Mouse (Mus musculus): ENCODE measurements around the gene Eri3. TPM values are rescaled to one million over a fixed set of nuclear protein-coding genes. Genes with fewer than 3 reads are reported as not detected.

Eri3 gene
- total RNA-seq, 2 experiments from 2014 or later, result 200 to 214 TPM

DNA sequence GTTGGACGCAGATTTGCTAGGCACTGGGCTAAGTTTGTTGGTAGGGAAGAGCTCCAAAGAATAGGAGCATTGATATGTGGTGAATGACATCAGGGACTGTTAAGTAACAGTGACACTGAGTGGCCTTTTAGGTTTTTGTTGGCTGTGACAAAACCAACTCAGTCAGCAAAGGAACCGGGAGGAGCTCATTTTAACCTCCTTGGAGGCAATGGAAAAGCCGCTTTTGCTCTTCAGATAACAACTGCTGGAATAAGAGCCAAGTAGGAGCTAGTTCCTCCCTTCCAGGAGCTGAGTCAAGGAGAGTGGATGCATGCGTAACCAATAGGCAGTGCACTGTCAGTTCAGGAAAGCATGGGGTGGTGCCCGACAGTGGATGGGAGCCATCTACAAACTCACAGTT lies 20.8 kb downstream of the Eri3 start:
- no peak for DNase-seq (ENCODE audit: low spot score in 2 of 2)

DNA sequence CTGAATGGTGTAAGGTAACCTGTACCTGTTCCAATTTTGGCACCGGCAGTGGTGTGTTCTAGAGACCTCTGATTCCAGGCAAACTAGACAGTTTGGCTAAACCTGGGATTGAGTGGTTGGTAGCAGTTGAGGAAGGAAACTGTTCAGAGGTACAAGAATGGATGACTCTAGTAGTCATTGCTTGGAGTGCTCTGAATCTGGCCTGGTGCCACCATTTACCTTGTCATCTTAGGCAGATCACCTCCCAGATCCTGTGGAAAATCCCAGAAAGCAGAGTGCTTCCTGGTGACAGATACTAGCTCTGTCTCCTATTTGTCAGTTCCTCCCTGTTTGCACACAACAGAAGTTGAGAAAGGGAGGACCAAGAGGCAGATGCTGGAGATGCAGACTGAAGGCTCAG lies 27.4 kb downstream of the Eri3 start:
- DNase-seq (ENCODE audit: low spot score in 2 of 2), result no peak

DNA sequence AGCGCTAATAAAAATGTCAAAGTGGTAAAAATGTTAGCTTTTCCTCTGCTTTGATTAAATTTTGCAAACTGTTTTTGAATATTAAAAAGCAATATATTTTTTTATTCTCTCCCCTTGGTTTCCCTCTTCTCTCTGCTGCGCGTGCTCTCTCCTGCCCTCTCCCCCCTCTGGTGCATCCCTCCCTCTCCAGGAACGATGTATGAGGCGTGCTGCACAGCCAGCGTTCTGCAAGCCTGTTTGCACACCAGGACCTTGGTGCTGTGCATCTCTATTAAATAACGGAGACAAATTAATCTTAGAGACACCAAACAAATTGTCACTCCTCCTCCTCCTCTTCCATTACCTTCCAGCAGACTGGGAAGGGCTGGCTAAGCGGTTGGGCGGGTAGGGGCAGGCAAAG lies 31.5 kb downstream of the Eri3 start:
- no peak for DNase-seq (ENCODE audit: low spot score in 2 of 2)

DNA sequence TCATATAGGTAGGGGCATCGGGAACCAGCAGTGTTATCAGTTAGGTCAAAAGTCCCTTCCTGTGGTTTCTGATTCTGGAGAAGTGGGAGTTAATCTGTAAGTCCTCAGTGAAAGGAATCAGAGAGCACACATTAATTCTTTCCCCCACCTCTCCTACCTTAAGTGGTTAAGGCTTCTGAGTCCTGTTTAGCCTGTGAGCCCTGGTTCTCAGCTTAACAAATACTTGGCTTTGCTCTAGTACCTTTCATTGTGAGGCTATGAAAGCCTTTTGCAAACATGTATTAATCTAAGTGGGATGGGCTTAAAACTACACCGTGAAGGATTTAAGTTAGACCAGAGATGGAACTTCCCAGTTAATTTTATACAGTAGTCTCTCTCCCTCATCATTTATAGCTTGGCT lies 35.8 kb downstream of the Eri3 start:
- DNase-seq (ENCODE audit: low spot score in 2 of 2), result no peak

DNA sequence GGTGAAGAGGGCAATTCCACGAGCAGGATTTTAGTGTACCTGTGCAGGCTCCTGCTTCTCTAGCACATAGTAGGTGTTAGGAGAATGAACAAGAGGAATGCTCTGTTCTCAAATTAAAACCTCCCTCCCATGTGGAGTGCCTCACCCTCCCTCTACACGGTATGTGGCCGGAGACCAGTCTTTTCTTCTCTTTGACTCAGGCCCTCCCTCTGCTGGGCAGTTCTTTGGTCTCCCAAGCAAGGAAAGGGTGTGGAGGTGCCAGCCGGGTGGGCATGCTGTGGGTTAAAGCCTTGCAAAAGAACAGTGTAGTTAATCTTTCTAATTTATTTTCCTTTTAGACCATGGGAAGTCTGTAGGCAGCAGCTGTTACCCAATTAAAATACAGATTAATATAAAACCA lies 37.3 kb downstream of the Eri3 start:
- no peak for DNase-seq (ENCODE audit: low spot score in 2 of 2)

DNA sequence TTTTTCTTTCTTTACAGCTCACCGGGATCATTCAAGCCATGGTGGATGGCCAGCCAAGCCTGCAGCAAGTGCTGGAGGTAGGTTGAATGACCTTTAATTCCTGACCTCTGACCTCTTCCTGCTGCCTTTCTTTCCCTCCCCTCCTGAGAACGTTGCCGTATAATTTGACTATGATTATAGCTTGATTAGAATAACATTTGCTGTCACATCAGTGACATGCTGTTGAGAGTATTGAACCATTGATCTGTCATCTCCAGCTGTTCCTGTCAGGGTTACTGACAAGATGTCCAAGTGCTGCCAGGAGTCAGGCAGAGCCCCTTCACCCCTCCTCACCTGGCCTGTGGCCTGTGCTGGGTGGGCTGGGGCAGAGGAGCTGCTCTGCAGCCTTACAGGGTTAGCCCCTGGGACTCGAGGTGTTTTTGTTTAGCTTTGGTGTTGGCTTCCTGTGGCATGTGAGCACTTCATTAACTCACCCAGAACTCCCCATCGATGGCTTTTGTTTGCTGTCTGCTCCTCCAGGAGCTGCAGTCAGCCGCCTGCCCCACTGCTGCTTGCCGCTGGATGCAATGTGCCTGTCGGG lies 39.0 kb downstream of the Eri3 start:
- DNase-seq (ENCODE audit: low spot score in 2 of 2), result no peak

DNA sequence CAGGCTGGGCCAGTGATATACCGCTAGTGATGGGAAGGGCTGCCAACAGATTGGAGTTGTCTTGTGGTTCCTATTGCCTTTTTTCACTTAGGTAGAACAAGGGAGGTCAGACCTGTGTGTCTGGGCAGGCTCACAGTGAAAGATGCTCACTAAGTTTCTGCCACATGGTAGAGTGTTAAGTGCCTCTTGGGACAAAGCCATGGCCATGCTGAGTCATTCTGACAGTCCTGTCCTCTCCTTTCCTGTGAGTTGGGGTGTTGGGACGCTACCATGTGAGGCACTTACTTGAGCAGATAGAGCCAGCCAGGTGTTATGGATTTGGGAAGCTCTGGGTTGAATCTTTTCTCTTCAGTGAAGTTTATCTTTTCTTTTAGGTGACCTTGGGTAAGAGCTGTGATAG lies 40.6 kb downstream of the Eri3 start:
- no peak for DNase-seq (ENCODE audit: low spot score in 2 of 2)

DNA sequence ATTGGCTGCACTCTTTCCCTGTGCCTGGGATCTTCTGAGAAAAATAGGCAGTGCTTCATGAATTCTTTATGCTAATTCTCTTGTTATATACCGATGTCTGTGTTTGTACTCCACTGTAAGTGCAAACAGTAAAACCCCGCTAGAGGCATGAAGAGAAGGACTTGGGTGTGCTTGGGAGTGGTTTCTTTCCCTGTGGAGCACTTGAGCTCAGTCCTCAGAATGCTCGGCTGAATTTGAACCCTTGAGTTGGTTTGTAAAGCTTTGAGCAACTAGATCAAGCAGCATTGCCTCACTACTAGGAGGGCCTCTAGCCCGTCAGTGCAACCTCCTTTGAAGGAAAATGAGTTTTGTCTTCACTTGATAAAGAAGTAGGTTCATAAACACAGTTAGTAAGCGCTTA lies 42.0 kb downstream of the Eri3 start:
- no peak for DNase-seq (ENCODE audit: low spot score in 2 of 2)

DNA sequence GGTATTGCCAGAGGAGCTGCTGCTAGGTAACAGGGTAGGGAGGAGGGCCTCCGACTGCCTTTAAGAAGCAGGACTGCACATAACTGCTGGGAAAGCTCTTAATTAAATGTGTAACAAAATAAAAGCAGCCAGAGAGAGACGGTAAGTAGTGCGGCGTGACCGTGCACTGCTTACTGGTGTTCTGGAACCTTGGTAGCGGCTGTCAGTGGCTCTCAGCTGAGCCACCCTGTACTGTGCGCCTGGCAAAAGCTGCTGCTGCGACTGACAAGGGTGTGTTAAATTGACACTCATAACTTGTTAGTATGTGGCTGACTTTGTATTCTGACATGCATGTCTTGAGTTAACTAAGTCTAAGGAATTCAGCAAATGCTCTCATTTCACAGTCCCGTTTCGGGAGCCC lies 45.1 kb downstream of the Eri3 start:
- no peak for DNase-seq (ENCODE audit: low spot score in 2 of 2)

DNA sequence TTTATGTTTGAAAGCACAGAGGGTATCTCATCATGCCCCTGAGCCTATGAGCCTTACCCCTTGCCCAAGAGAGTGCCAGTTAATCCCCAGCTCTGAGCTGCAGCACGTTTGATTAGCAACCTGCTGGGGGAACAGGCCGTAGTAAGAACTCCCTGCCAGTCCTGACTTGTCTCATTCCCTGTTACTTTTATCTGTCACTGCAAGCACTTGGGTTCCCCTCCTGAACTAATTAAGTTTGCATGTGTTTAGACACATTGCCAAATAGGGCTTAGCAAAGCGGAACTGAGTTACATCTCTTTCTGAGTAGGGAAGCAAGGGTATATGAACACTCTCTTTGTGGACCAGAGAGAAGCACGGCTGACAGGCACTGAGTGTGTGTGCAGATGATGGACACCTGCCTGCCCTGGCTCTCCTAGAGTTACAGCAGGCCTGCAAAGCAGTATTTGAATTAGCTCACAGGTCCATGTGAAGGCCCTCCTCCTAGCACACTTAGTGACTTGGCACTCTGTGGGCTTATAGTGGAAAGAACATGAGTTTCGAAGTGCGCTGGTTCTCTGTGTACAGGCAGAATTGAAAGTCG lies 49.9 kb downstream of the Eri3 start:
- DNase-seq (ENCODE audit: low spot score in 2 of 2), result no peak

DNA sequence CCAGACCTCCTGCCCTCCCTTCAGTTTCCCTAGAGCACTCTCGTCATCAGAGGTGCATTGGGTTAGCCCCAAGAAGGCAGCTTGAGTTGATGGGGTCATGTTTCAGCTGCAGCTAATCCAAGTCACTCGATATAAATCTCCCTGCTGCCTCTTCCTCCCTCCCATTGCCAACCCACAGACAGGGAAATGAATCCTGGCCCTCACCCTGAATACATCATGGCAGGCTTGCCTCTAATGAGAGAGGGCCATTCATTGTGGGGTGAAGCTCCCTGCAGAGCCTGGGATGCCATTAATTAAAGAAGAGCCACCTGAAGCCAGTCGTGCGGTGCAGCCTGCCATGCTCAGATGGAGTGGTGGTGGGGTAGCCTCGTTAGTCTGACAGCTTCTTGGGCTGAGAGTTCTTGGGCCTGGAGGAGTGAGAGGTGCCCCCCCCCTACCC lies 51.2 kb downstream of the Eri3 start:
- no peak for DNase-seq (ENCODE audit: low spot score in 2 of 2)

DNA sequence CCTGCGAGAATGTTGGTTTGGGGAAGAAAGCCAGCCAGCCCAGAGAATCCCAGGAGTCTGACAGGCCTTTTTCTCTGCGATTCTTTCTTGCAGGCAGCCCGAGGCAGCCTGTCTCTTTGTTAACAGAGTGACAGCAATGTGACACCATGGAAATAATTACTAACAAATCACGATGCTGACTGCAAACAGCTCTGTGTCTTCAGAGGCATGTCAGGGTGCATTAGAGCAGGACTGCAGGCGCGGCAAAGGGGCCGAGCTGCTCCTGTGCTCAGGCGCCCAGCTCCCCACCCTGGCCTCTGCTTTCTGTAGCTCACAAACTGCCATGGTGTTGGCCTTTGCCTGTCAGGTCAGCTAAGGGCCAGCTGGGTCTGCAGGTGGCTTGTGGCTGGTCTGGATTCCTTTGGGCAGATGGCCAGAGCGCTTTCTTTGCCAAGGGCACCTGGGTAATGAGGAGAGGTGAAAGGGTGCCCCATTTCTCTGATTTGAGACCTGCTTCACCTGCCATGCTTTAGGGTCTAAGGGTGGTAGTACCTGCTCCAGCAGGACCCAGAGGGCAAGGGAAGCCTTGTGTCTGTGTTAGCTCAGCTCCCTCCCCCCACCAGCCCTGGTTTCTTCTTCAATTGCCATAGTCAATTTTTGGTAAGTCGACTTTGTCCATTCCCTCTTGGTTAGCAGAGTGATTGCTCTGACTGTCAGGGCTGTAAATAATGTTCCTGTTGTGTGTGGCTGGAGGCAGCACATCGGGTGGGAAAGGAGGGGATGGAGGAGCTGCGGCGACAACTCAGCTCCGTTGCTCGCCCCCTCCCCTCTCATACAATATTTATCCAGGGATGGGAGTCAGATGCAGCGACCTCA lies 55.2 kb downstream of the Eri3 start:
- no peak for DNase-seq (ENCODE audit: low spot score in 2 of 2)

DNA sequence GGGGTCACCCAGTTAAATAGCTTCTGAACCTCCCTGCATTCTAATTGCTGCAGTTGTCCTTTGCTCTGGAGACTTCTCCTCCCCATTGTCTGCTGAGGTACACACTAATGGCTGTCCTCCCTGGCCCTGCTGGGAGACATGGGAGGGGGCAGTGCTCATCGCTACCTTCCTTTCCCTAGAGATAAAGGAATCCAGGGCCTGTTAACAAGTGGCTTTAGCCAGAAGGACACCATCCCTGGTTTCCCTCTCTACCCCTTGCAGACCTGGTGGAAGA lies 55.7 kb downstream of the Eri3 start:
- no peak for DNase-seq (ENCODE audit: low spot score in 2 of 2)

DNA sequence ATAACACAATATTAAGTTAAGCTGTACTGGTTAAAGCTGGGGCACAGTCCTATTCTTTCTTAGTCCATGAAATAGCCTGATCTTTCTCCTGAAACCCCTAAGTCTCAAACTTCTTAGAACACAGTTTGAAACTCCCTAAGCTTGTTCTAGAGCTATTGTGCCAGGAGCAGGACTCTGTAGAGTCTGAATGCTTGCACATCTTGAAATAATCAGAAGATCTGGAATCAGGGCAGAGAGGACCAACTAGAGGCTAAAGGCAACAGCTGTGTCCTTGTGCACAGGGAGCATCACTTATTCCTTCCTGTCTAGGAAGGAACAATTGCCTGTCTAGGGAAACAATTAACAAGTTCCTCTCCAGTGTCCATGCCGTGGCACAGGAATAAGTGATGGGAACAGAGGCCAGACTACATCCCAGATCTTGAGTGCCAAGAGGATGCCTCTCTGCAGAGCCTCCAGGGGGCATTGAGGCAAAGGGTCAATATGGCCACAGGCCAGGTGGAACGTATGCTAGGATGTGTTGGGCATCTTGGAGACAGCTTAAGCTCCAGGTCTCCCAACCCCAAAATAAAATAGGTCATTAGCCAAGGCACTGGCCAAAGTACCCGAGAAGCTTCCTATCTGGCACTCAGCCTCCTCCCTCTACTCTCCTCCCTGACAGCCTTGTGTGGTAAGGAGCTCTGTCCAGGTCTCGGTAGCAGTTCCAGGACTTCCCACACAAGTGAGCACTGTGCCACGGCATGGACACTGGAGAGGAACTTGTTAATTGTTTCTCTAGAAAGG lies 56.9 kb downstream of the Eri3 start:
- no peak for DNase-seq (ENCODE audit: low spot score in 2 of 2)

DNA sequence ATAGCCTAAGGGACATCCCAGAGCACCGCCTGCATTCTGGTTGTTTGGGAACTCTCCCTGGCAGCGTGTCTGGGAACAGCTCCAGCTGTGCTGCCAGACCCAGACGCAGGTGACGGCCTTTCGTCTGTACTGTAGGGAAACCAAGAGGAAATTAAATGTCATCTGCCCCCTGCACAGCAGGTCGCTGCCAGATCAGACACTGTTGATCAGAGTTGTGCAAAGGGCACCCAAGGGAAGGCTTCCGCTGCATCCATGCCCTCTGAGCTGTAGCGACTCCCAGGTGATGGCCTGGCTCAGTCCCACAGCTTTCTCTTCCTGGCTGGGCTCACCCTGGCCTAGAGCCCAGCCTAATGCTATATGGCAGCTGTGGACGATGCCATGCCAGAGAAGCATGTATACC lies 58.1 kb downstream of the Eri3 start:
- DNase-seq (ENCODE audit: low spot score in 2 of 2), result no peak

DNA sequence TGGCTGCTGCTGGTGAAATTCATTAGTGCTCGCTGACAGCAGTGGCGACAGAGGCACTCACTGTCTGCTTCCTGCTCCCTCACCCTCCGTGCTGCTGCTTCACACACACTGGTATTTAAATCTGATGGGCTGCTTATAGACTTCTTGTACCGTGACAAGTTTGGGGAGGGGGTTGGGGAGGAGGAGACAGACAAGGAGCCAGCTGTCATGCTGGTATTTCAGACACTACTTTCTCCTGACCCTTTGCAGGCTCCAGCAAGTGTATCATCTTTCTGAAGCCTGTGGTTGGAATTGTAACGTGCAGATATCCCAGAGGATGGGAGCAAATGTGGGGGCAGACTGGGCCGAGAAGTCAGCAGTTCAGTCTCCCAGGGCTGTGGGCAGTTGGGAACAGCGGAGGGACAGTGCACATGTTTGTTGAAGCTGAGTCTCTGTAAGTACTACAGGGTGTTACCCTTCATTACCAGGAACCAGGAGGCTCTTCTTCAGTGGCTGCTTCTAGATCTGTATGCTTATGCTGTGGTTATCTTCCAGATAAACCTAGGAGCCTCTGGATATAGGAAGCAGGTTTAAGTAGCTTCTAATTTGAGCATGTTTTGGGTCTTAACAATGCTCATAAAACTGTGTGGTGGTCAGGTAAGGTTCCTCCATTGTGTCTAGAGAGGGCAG lies 59.3 kb downstream of the Eri3 start:
- DNase-seq (ENCODE audit: low spot score in 2 of 2), result no peak

DNA sequence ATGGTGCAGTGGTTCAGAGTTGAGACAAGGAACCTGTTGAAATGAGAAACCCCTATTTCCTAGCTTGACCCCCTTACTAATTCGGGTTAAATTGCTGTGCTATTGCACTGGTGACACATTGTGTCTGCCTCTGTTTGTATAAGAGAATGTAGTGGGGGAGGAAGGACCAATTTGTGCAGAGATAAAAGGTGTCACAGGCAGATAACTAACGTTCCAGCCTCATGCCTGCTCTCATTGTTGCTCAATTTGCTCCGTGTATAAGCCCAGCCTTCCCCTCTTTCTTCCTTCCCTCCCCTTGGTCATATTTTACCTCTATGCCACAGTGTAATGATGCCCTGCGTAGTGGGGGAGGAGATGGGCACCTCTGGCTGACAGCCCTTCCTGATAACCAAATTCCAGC lies 61.2 kb downstream of the Eri3 start:
- DNase-seq (ENCODE audit: low spot score in 2 of 2), result no peak

DNA sequence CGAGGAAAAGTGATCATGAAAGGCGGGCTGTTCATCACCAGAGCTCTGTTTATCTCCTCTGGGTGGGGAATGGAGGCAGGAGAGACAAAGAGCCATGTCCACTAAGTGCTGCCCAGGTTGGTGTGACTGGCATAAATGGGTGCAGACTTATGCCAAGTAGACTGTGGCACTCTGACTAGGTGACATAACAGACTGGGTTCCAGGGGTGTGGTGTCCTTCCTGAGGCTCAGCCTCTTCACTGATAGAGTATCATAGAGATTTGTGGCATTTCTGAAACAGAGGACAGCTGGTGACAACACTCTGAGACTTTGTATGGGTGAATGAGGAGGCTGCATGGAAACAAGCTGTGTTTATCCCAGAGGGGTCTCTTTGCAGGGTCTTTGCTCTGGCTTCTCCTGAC lies 61.6 kb downstream of the Eri3 start:
- no peak for DNase-seq (ENCODE audit: low spot score in 2 of 2)

DNA sequence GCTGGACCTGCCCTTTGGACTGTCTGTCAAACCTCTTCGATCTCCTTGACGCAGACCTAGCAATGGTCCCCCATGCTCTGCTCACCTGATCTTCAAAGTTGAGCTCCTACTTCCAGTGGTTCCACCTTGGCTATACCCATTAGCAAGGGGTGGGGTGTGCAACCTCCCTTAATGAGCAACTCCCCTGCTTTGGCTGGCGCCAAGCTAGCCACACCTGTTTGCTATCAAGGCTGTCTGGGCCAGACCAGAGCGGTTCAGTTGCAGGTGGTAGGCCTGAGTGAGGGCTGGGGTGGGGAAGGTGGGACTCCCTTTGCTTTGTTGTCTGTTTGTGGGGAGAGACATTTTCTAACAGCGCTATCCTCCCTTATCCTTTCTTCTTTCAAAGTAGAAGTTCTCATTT lies 62.5 kb downstream of the Eri3 start:
- no peak for DNase-seq (ENCODE audit: low spot score in 2 of 2)

DNA sequence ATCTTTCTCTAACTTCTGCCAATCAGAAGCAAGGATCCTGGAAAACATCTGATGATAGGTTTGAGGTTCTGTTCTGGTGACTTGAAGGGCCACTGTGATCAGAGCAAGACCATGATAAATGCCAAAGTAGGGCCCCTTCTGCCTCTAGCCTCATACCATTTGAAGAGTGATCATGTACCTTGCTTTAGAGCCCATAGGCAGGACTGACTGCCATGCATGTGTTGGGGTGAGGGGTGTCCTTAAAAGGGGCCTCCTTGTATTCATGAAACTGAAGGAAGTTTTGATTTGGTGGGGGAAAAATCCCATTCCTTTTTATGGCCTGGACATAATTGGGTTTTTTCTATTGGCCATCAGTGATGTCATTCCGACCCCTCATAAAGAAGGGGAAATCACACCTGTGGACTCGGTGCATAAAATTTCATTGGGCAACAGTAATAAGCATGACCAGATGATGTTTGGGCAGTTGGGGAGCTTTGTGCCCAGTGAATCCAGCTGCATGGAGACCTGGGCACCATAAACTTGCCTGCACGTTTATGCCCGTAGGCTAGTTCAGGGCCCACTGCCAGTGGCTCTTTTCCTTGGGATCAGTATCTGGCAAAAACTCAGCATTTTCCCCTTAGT lies 63.1 kb downstream of the Eri3 start:
- DNase-seq (ENCODE audit: low spot score in 2 of 2), result no peak

DNA sequence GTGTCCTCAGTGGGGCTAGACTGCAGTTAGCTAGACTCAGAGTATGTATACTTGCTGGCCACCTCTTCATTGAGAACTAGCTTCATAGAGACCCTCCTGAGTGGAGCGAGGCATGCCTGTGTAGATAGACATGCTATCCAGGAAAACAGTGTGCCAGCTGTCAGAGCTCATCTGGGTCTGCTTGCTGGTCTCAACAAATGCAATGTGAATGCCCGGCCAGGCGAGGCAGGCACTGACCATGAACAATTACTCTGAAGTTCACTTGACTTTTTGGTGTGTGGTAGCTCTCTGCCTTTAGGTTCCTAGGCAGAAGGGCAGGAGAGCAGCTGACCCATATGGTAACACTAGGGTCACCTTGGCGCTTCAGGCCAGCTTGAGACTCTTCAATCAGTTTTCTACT lies 66.4 kb downstream of the Eri3 start:
- DNase-seq (ENCODE audit: low spot score in 2 of 2), result no peak

All from layer of hippocampus, adult 18-20 months (tissue).